Mouse (Mus musculus) kidney, postnatal 10 days (tissue): ENCODE results near the gene Aldh18a1.
A peak's percentile ranks its signal among the peaks of the same experiment; 100 is the strongest.

Source experiments
- DNase-seq: peaks from one replicate; pipeline ENCODE4 v3.0.0; 2021; ENCODE audit warnings: mixed read lengths

The Aldh18a1 gene

DNA sequence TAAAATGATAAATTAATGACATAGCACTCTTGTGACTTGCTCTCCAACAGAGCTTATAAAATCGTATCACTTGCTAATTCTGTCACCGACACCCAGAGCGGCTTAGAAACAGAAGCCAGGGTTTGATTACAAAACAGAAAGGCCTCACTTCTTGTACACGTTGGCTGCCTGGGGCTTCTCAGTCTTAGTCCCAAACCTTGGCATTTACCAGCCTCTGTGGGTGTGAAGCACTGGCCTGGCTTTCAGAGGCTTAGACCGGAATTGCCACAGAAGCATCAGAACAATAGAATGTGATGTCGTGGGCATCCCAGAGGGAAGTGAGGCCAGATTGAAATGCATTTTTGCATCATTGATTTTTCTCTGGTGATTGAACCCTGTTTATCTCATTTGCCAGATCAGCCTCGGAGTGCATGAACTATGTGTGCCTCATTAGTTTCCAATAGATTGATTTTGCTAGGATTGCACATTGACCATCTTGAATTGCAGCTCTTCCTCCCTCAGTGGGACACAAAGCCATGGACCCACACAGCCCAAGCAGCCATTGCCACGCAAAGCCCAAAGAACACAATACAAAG lies 64.7 kb downstream of the Aldh18a1 start:
- DNase-seq = no peak

DNA sequence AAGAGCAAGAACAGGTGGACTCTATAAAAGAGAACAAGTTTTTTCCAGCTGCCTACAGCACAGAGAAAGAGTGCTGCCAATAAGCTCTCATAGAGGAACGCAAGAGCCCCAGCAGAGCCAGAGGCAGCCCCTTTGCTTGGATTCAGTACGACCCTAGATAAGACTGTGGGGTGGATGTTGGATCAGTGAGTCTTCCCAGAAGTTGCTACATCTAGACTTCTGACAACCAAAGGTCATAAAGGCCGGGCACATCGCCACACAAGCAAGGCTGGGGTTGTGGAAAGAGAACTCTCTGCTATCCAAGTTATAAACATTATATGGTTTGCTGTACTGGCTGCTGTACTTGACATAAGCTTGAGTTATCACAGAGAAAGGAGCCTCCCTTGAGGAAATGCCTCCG lies 67.9 kb downstream of the Aldh18a1 start:
- peak; percentile 43 for DNase-seq

DNA sequence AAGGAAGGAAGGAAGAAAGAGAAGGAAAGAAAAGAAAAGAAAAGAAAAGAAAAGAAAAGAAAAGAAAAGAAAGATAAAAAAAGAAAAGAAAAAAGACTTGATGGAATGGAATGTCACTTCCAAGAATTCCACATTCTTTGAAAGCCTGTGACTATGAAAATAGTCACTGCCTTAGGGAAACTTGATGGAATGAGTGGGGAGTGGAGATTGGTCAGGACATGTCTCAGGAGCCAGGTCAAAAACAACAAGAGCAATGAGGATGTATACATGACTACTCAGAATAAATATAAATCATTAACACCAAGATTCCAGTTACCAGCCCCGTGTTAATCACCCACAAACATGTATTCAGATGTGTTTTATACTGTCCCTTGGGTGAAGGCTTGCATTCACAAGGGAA lies 69.6 kb downstream of the Aldh18a1 start:
- DNase-seq = no peak

DNA sequence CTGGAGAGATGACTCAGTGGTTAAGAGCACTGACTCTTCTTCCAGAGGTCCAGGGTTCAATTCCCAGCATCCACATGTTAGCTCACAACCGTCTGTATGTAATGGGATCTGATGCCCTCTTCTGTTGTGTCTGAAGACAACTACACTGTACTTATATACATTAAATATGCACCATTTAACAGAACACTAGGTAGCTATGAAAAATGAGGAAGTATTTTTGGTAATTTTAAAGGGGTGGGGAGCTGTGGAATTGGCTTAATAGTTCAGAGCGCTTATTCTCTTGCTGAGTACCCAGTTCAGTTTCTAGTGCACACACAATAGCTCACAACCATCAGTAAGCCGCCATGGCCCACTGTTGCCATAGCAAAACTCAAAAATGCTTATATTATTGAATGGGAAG lies 72.7 kb downstream of the Aldh18a1 start:
- DNase-seq = no peak

GRCm38 (mm10) chr19:40514376-40514775 lies 73.9 kb downstream of the Aldh18a1 start:
- no peak for DNase-seq

GRCm38 (mm10) chr19:40513632-40514078 lies 74.6 kb downstream of the Aldh18a1 start, which contains the start of gene Sorbs1:
Sorbs1 (minus strand) TSS chr19:40513779.
- peak; percentile 98 for DNase-seq

- DNase-seq = peak; percentile 55
These were observed 75.5 kb downstream of the Aldh18a1 start for GRCm38 (mm10) chr19:40512500-40513421.

- no peak for DNase-seq
These were observed 76.5 kb downstream of the Aldh18a1 start for GRCm38 (mm10) chr19:40511679-40512309.

DNA sequence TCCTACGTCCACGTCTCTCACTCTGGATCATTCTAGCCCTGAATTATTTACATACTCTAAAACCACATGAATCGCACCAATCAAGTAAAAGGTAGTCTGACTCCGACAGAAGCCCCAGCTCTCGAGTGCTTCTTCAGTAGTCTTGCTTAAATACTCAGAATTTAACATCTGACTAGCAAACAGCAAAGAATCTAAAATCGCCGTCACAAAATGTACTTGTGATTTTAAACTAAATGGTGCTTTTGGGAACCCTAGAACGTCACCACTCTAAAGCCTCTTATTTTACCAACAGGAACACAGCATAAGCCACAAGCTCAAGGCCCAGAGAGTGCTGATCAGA lies 77.2 kb downstream of the Aldh18a1 start:
- DNase-seq = no peak

- DNase-seq = no peak
These were observed 77.7 kb downstream of the Aldh18a1 start for GRCm38 (mm10) chr19:40510387-40511099.

DNA sequence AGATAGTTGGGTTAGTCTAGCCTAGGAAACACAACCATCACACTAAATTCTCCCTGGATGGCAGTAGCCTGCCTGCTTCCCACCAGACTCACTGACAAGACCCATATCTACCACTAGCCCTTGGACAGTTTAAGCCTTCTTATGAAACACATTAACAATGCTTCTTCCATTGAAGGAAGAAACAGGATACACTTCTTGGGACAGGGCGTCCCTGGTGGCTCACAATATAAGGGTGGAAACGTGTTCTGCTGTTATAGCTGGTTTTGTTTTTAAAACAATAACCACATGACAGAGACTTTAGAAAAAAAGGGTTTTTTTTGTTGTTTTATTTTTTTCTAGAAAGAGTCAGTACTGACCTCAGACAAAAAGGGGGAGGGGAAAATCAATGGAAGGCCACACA lies 79.0 kb downstream of the Aldh18a1 start:
- DNase-seq = no peak

GRCm38 (mm10) chr19:40508851-40509250 lies 79.4 kb downstream of the Aldh18a1 start:
- no peak for DNase-seq

GRCm38 (mm10) chr19:40506965-40507364 lies 81.3 kb downstream of the Aldh18a1 start:
- no peak for DNase-seq

GRCm38 (mm10) chr19:40504336-40504735 lies 83.9 kb downstream of the Aldh18a1 start:
- DNase-seq = no peak
